Comparison of ENCODE assay signal across 8 mouse cellular contexts in genomic region chr17:29355461-29355840, GRCm38 (mm10). TPM values are rescaled to one million over a fixed set of nuclear protein-coding genes. Genes with fewer than 3 reads are reported as not detected.
DNase-seq lines count a peak whose midpoint lies in the region; ATAC-seq and TF ChIP-seq lines count a peak whose summit lies in the region.

No protein-coding gene starts in this region.

- H3K27ac ChIP-seq in heart, embryonic 11.5 days (ENCODE audit: low read depth, low read length), result peak overlapping the region; percentile 98
- H3K27ac ChIP-seq in heart, embryonic 15.5 days, result peak overlapping the region; percentile 98
- peak overlapping the region; percentile 81 for H3K27ac ChIP-seq in limb, embryonic 10.5 days

- no peaks in the 10 kb centered on the region for H3K9me3 ChIP-seq in heart, embryonic 11.5 days (replicated peaks; ENCODE audit: control insufficient read depth, low read length)
- H3K9me3 ChIP-seq in heart, embryonic 15.5 days (replicated peaks), result no peaks in the 10 kb centered on the region
- no peaks in the 10 kb centered on the region for H3K9me3 ChIP-seq in limb, embryonic 10.5 days (replicated peaks)

- no peak for TF ChIP-seq POLR2A in myocyte (IDR thresholded peaks at IDR 0.05; ENCODE audit: insufficient read length, low read depth)

- 50% methylated on average over 5 of the region's 5 CpGs for WGBS in heart, embryonic 11.5 days (ENCODE audit: insufficient replicate concordance)
- 23% methylated on average over 5 of the region's 5 CpGs for WGBS in heart, embryonic 15.5 days
- WGBS in limb, embryonic 10.5 days, result 69% methylated on average over 5 of the region's 5 CpGs

- no peak overlapping the region for H3K4me3 ChIP-seq in heart, embryonic 11.5 days (ENCODE audit: low read depth, low read length)
- no peak overlapping the region for H3K4me3 ChIP-seq in heart, embryonic 15.5 days
- H3K4me3 ChIP-seq in limb, embryonic 10.5 days, result peak overlapping the region; percentile 42; the same call in 1 of the 2 replicates
- H3K4me3 ChIP-seq in myocyte, result no peak overlapping the region

- no peak for ATAC-seq in heart, embryonic 11.5 days (replicated peaks; ENCODE audit: insufficient number of reproducible peaks, low FRiP score, low TSS enrichment)
- peak; percentile 32 for ATAC-seq in heart, embryonic 15.5 days (replicated peaks; ENCODE audit: insufficient number of reproducible peaks, insufficient read depth, low FRiP score, low read depth)
- ATAC-seq in activated CD4-positive, CD25-positive, alpha-beta regulatory T cell, adult 4 months, result no peak

- DNase-seq in heart, postnatal 4 days, result no peak
- no peak for DNase-seq in limb, embryonic 10.5 days (ENCODE audit: low spot score)
- DNase-seq in right cerebral cortex, adult 18-20 months, result no peak
- DNase-seq in spleen, postnatal 36 days (ENCODE audit: low spot score in 2 of 2), result no peak

- H3K79me2 ChIP-seq in myocyte (ENCODE audit: control insufficient read depth, insufficient read depth), result no peaks in the 10 kb centered on the region

- H3K4me1 ChIP-seq in heart, embryonic 11.5 days (ENCODE audit: control insufficient read depth, insufficient read depth, low read length), result peaks cover 24% of the 10 kb centered on the region
- H3K4me1 ChIP-seq in heart, embryonic 15.5 days (replicated peaks), result peaks cover 29% of the 10 kb centered on the region
- peaks cover 27% of the 10 kb centered on the region for H3K4me1 ChIP-seq in limb, embryonic 10.5 days

- peak overlapping the region; percentile 72 for H3K9ac ChIP-seq in heart, embryonic 11.5 days (ENCODE audit: low read depth, low read length)
- peak overlapping the region; percentile 53 for H3K9ac ChIP-seq in heart, embryonic 15.5 days

- H3ac ChIP-seq in myocyte (ENCODE audit: control insufficient read depth, insufficient read length), result no peak overlapping the region

- no peaks in the 10 kb centered on the region for H3K36me3 ChIP-seq in heart, embryonic 11.5 days (ENCODE audit: control insufficient read depth, insufficient read depth, low read length)
- no peaks in the 10 kb centered on the region for H3K36me3 ChIP-seq in heart, embryonic 15.5 days
- no peaks in the 10 kb centered on the region for H3K36me3 ChIP-seq in limb, embryonic 10.5 days
- no peaks in the 10 kb centered on the region for H3K36me3 ChIP-seq in myocyte (ENCODE audit: control insufficient read depth, insufficient read depth)

- peak overlapping the region; percentile 73 for H3K4me2 ChIP-seq in heart, embryonic 11.5 days
- H3K4me2 ChIP-seq in heart, embryonic 15.5 days, result peak overlapping the region; percentile 70
- H3K4me2 ChIP-seq in myocyte (ENCODE audit: low read depth), result peak overlapping the region; percentile 69

- H3K27me3 ChIP-seq in heart, embryonic 11.5 days (ENCODE audit: control insufficient read depth, insufficient read depth, low read length), result no peaks in the 10 kb centered on the region
- no peaks in the 10 kb centered on the region for H3K27me3 ChIP-seq in heart, embryonic 15.5 days
- H3K27me3 ChIP-seq in limb, embryonic 10.5 days (ENCODE audit: low read depth, poor library complexity, severe bottlenecking), result no peaks in the 10 kb centered on the region
- H3K27me3 ChIP-seq in myocyte (ENCODE audit: control insufficient read depth, insufficient read depth, insufficient read length), result no peaks in the 10 kb centered on the region

TF ChIP-seq in myocyte, 11 proteins besides CTCF, POLR2A, EP300 and RAD21:
- TF ChIP-seq MYOG (IDR thresholded peaks at IDR 0.05; ENCODE audit: control insufficient read depth in 1 of 3, insufficient read depth in 1 of 3, insufficient read length in 2 of 3, low read depth in 2 of 3) (no peak), TCF12 (IDR thresholded peaks at IDR 0.05; ENCODE audit: insufficient read depth, poor library complexity, severe bottlenecking) (no peak), SRF (IDR thresholded peaks at IDR 0.05; ENCODE audit: control insufficient read depth, insufficient read length, low read depth) (no peak), MYOD1 (IDR thresholded peaks at IDR 0.05; ENCODE audit: control insufficient read depth in 1 of 3, insufficient read length in 2 of 3, low read depth in 2 of 3) (no peak), POLR2AphosphoS2 (IDR thresholded peaks at IDR 0.05; ENCODE audit: insufficient read length, low read depth) (no peak), E2F4 (IDR thresholded peaks at IDR 0.05; ENCODE audit: insufficient read depth) (no peak), TCF3 (IDR thresholded peaks at IDR 0.05; ENCODE audit: insufficient read length, low read depth) (no peak), MAX (IDR thresholded peaks at IDR 0.05; ENCODE audit: low read depth) (no peak), REST (IDR thresholded peaks at IDR 0.05; ENCODE audit: insufficient read depth, insufficient read length) (no peak), CEBPB (IDR thresholded peaks at IDR 0.05; ENCODE audit: insufficient read depth, poor library complexity, severe bottlenecking) (no peak)
TF ChIP-seq in myocyte: peak in this region for 0.

RNA-seq across cellular contexts. Expression of gene Fgd2, which starts 5.3 kb away (rescaled TPM):
- polyA plus RNA-seq in heart, embryonic 11.5 days (2014; fragmentation: Nextera tagmentation; extraction: Ambion mirVana), result 1.2 and 2.3 TPM in 2 replicates
- 1 to 10 TPM; 2.1 to 2.8 TPM for total RNA-seq in heart, postnatal 4 days (2021)
- polyA plus RNA-seq in heart, embryonic 15.5 days (2015; fragmentation: Nextera tagmentation; extraction: Ambion mirVana), result 3.0 and 7.0 TPM in 2 replicates
- 6.4 and 6.7 TPM in 2 replicates for polyA plus RNA-seq in limb, embryonic 10.5 days (2016; fragmentation: Nextera tagmentation; extraction: Ambion mirVana)
- polyA plus RNA-seq in myocyte (2012; fragmentation: generic; extraction: Trizol), result 0.54 TPM
- polyA plus RNA-seq in activated CD4-positive, CD25-positive, alpha-beta regulatory T cell, adult 4 months (2017; shearing (Covaris generic)), result 1 to 10 TPM in 1 of 2 experiments, under 1 TPM in 1; 0.79 to 2.5 TPM

RNA-seq across cellular contexts. Expression of gene Mtch1, which starts 7.7 kb away (rescaled TPM):
- polyA plus RNA-seq in heart, embryonic 11.5 days (2014; fragmentation: Nextera tagmentation; extraction: Ambion mirVana), result 266 and 306 TPM in 2 replicates
- 100 to 1,000 TPM; 358 to 374 TPM for total RNA-seq in heart, postnatal 4 days (2021)
- polyA plus RNA-seq in heart, embryonic 15.5 days (2015; fragmentation: Nextera tagmentation; extraction: Ambion mirVana), result 224 and 299 TPM in 2 replicates
- 234 and 286 TPM in 2 replicates for polyA plus RNA-seq in limb, embryonic 10.5 days (2016; fragmentation: Nextera tagmentation; extraction: Ambion mirVana)
- polyA plus RNA-seq in myocyte (2012; fragmentation: generic; extraction: Trizol), result 741 TPM
- 10 to 100 TPM; 14.6 to 18.4 TPM for polyA plus RNA-seq in activated CD4-positive, CD25-positive, alpha-beta regulatory T cell, adult 4 months (2017; shearing (Covaris generic))

RNA-seq across cellular contexts. Expression of gene Pi16, which starts 38.0 kb away (rescaled TPM):
- 0.55 and 1.7 TPM in 2 replicates for polyA plus RNA-seq in heart, embryonic 11.5 days (2014; fragmentation: Nextera tagmentation; extraction: Ambion mirVana)
- total RNA-seq in heart, postnatal 4 days (2021), result 10 to 100 TPM in 1 of 2 experiments, 1 to 10 TPM in 1; 8.8 to 10.2 TPM
- polyA plus RNA-seq in heart, embryonic 15.5 days (2015; fragmentation: Nextera tagmentation; extraction: Ambion mirVana), result 4.3 and 5.8 TPM in 2 replicates
- 0.34 and 0.35 TPM in 2 replicates for polyA plus RNA-seq in limb, embryonic 10.5 days (2016; fragmentation: Nextera tagmentation; extraction: Ambion mirVana)
- 7.1 TPM for polyA plus RNA-seq in myocyte (2012; fragmentation: generic; extraction: Trizol)
- under 1 TPM; 0.38 to 0.49 TPM for polyA plus RNA-seq in activated CD4-positive, CD25-positive, alpha-beta regulatory T cell, adult 4 months (2017; shearing (Covaris generic))

Comparison
In these comparisons a context has a peak if more than half of its experiments do, and no peak if none do; other contexts are left out.
1. RNA of gene Mtch1, which starts 7.7 kb away (polyA plus RNA-seq): 741 TPM in myocyte (single experiment), 234 to 286 TPM in limb, embryonic 10.5 days, 266 to 306 TPM in heart, embryonic 11.5 days and 224 to 299 TPM in heart, embryonic 15.5 days; 14.6 to 18.4 TPM in activated CD4-positive, CD25-positive, alpha-beta regulatory T cell, adult 4 months; every median in the first group is over 10 times any median in the second.
2. Peak in every context shown above with its lines, with median percentiles within 50 percentile points of each other: H3K27ac ChIP-seq and H3K4me2 ChIP-seq.